Mouse (Mus musculus): ENCODE data around the gene Bnip3.

GRCm38 (mm10) chr7:138845111-138845510, 64.2 kb downstream of the Bnip3 start:
- TF ChIP-seq CTCF (IDR thresholded peaks at IDR 0.05; ENCODE audit: control insufficient read depth, insufficient read depth, low read length): no peak
- no peak for TF ChIP-seq POLR2A (IDR thresholded peaks at IDR 0.05; ENCODE audit: borderline replicate concordance, control insufficient read depth, low read depth, low read length)
